Mouse (Mus musculus): ENCODE measurements around the gene Wdr25. TPM values are rescaled to one million over a fixed set of nuclear protein-coding genes. Genes with fewer than 3 reads are reported as not detected.
A peak's percentile ranks its signal among the peaks of the same experiment; 100 is the strongest.

The Wdr25 gene
- polyA plus RNA-seq, 1 experiment from 2014 or later, result 7.6 TPM

- 94% methylated on average over 1 of the region's 1 CpGs for WGBS
- H3K36me3 ChIP-seq (ENCODE audit: control insufficient read depth, insufficient read depth, low read length), result peaks cover 16% of the 10 kb centered on the region; the same call in 1 of the 2 replicates
Observed at GRCm38 (mm10) chr12:108885906-108886305, 7.5 kb upstream of the Wdr25 start.

GRCm38 (mm10) chr12:108887077-108887476, 6.4 kb upstream of the Wdr25 start:
- WGBS, result 49% methylated on average over 4 of the region's 4 CpGs
- H3K4me3 ChIP-seq (replicated peaks; ENCODE audit: low read length), result no peak overlapping the region
- no peaks in the 10 kb centered on the region for H3K9me3 ChIP-seq (replicated peaks; ENCODE audit: control insufficient read depth, low read length)
- no peaks in the 10 kb centered on the region for H3K27me3 ChIP-seq (ENCODE audit: control insufficient read depth, insufficient read depth, low read length)
- H3K4me2 ChIP-seq (ENCODE audit: low read depth, low read length), result no peak overlapping the region
- no peak overlapping the region for H3K9ac ChIP-seq (ENCODE audit: low read length)
- peaks cover 16% of the 10 kb centered on the region; the same call in 1 of the 2 replicates for H3K36me3 ChIP-seq (ENCODE audit: control insufficient read depth, insufficient read depth, low read length)
- peak overlapping the region; percentile 21; the same call in 1 of the 2 replicates for H3K27ac ChIP-seq (ENCODE audit: low read length)
- ATAC-seq (ENCODE audit: insufficient read depth, low FRiP score), result peak; percentile 88
- peaks cover 7% of the 10 kb centered on the region; the same call in 1 of the 2 replicates for H3K4me1 ChIP-seq (ENCODE audit: control insufficient read depth, insufficient read depth, low read length)

More at GRCm38 (mm10) chr12:108885906-108886305, 7.5 kb upstream of the Wdr25 start:
- Histone ChIP-seq H3K4me1 (ENCODE audit: control insufficient read depth, insufficient read depth, low read length) (0 out of 2 replicates have a peak, but pooled peaks cover 6% of the 10 kb centered on the region), H3K9me3 (replicated peaks; ENCODE audit: control insufficient read depth, low read length) (no peaks in the 10 kb centered on the region), H3K27ac (ENCODE audit: low read length) (no peak overlapping the region), H3K4me3 (replicated peaks; ENCODE audit: low read length) (no peak overlapping the region), H3K27me3 (ENCODE audit: control insufficient read depth, insufficient read depth, low read length) (no peaks in the 10 kb centered on the region), H3K9ac (ENCODE audit: low read length) (no peak overlapping the region), H3K4me2 (ENCODE audit: low read depth, low read length) (no peak overlapping the region)
- ATAC-seq (ENCODE audit: insufficient read depth, low FRiP score), result no peak

GRCm38 (mm10) chr12:108888632-108889031, 4.8 kb upstream of the Wdr25 start:
- Histone ChIP-seq H3K27me3 (ENCODE audit: control insufficient read depth, insufficient read depth, low read length) (no peaks in the 10 kb centered on the region), H3K4me2 (ENCODE audit: low read depth, low read length) (no peak overlapping the region), H3K9ac (ENCODE audit: low read length) (no peak overlapping the region), H3K36me3 (ENCODE audit: control insufficient read depth, insufficient read depth, low read length) (peaks cover 16% of the 10 kb centered on the region; the same call in 1 of the 2 replicates), H3K9me3 (replicated peaks; ENCODE audit: control insufficient read depth, low read length) (no peaks in the 10 kb centered on the region), H3K4me1 (ENCODE audit: control insufficient read depth, insufficient read depth, low read length) (peaks cover 21% of the 10 kb centered on the region; the same call in 1 of the 2 replicates), H3K4me3 (replicated peaks; ENCODE audit: low read length) (no peak overlapping the region), H3K27ac (ENCODE audit: low read length) (no peak overlapping the region)
- ATAC-seq (ENCODE audit: insufficient read depth, low FRiP score), result no peak
- 56% methylated on average over 4 of the region's 4 CpGs for WGBS

- H3K36me3 ChIP-seq (ENCODE audit: control insufficient read depth, insufficient read depth, low read length), result no peaks in the 10 kb centered on the region
- peaks cover 18% of the 10 kb centered on the region; the same call in 1 of the 2 replicates for H3K4me1 ChIP-seq (ENCODE audit: control insufficient read depth, insufficient read depth, low read length)
- no peaks in the 10 kb centered on the region for H3K9me3 ChIP-seq (replicated peaks; ENCODE audit: control insufficient read depth, low read length)
- H3K27me3 ChIP-seq (ENCODE audit: control insufficient read depth, insufficient read depth, low read length), result no peaks in the 10 kb centered on the region
- peak within 1 kb of the TSS; percentile 79 for H3K4me3 ChIP-seq (replicated peaks; ENCODE audit: low read length)
- ATAC-seq (ENCODE audit: insufficient read depth, low FRiP score), result peak; percentile 100
- H3K4me2 ChIP-seq (ENCODE audit: low read depth, low read length), result peak within 1 kb of the TSS; percentile 74
- H3K9ac ChIP-seq (ENCODE audit: low read length), result peak within 1 kb of the TSS; percentile 83
- peak within 1 kb of the TSS; percentile 28; the same call in 1 of the 2 replicates for H3K27ac ChIP-seq (ENCODE audit: low read length)
- WGBS, result under 1% methylated on average over 58 of the region's 58 CpGs
Observed at GRCm38 (mm10) chr12:108893715-108894431, 442 bp downstream of the Wdr25 start, which contains the start of gene Wars. TSS of gene Wars (minus strand) at chr12:108894174.

- H3K4me3 ChIP-seq (replicated peaks; ENCODE audit: low read length), result peak overlapping the region; percentile 79
- H3K9me3 ChIP-seq (replicated peaks; ENCODE audit: control insufficient read depth, low read length), result no peaks in the 10 kb centered on the region
- H3K4me1 ChIP-seq (ENCODE audit: control insufficient read depth, insufficient read depth, low read length), result peaks cover 18% of the 10 kb centered on the region; the same call in 1 of the 2 replicates
- WGBS, result 1% methylated on average over 7 of the region's 7 CpGs
- peak; percentile 22; the same call in 1 of the 2 replicates for ATAC-seq (ENCODE audit: insufficient read depth, low FRiP score)
- peak overlapping the region; percentile 74 for H3K4me2 ChIP-seq (ENCODE audit: low read depth, low read length)
- H3K27me3 ChIP-seq (ENCODE audit: control insufficient read depth, insufficient read depth, low read length), result no peaks in the 10 kb centered on the region
- H3K9ac ChIP-seq (ENCODE audit: low read length), result peak overlapping the region; percentile 83
- 0 out of 2 replicates have a peak overlapping the region, but pooled peaks have one; percentile 1 for H3K27ac ChIP-seq (ENCODE audit: low read length)
- no peaks in the 10 kb centered on the region for H3K36me3 ChIP-seq (ENCODE audit: control insufficient read depth, insufficient read depth, low read length)
Observed at GRCm38 (mm10) chr12:108894432-108894816, 993 bp downstream of the Wdr25 start.

- no peak overlapping the region for H3K27ac ChIP-seq (ENCODE audit: low read length)
- peaks cover 18% of the 10 kb centered on the region; the same call in 1 of the 2 replicates for H3K4me1 ChIP-seq (ENCODE audit: control insufficient read depth, insufficient read depth, low read length)
- no peaks in the 10 kb centered on the region for H3K27me3 ChIP-seq (ENCODE audit: control insufficient read depth, insufficient read depth, low read length)
- 58% methylated on average over 3 of the region's 3 CpGs for WGBS
- H3K4me2 ChIP-seq (ENCODE audit: low read depth, low read length), result no peak overlapping the region
- no peak for ATAC-seq (ENCODE audit: insufficient read depth, low FRiP score)
- no peaks in the 10 kb centered on the region for H3K36me3 ChIP-seq (ENCODE audit: control insufficient read depth, insufficient read depth, low read length)
- H3K4me3 ChIP-seq (replicated peaks; ENCODE audit: low read length), result no peak overlapping the region
- no peaks in the 10 kb centered on the region for H3K9me3 ChIP-seq (replicated peaks; ENCODE audit: control insufficient read depth, low read length)
- H3K9ac ChIP-seq (ENCODE audit: low read length), result no peak overlapping the region
Observed at GRCm38 (mm10) chr12:108896006-108896405, 2.6 kb downstream of the Wdr25 start.

GRCm38 (mm10) chr12:108901346-108901745, 7.9 kb downstream of the Wdr25 start:
- no peak overlapping the region for H3K9ac ChIP-seq (ENCODE audit: low read length)
- no peaks in the 10 kb centered on the region for H3K36me3 ChIP-seq (ENCODE audit: control insufficient read depth, insufficient read depth, low read length)
- H3K27me3 ChIP-seq (ENCODE audit: control insufficient read depth, insufficient read depth, low read length), result no peaks in the 10 kb centered on the region
- no peak overlapping the region for H3K4me2 ChIP-seq (ENCODE audit: low read depth, low read length)
- 27% methylated on average over 5 of the region's 5 CpGs for whole genome bisulfite sequencing
- peak; percentile 46 for ATAC-seq (ENCODE audit: insufficient read depth, low FRiP score)
- peaks cover 28% of the 10 kb centered on the region for H3K4me1 ChIP-seq (ENCODE audit: control insufficient read depth, insufficient read depth, low read length)
- no peak overlapping the region for H3K4me3 ChIP-seq (replicated peaks; ENCODE audit: low read length)
- no peaks in the 10 kb centered on the region for H3K9me3 ChIP-seq (replicated peaks; ENCODE audit: control insufficient read depth, low read length)
- H3K27ac ChIP-seq (ENCODE audit: low read length), result peak overlapping the region; percentile 66

GRCm38 (mm10) chr12:108902940-108903339, 9.5 kb downstream of the Wdr25 start:
- H3K9me3 ChIP-seq (replicated peaks; ENCODE audit: control insufficient read depth, low read length), result no peaks in the 10 kb centered on the region
- H3K27me3 ChIP-seq (ENCODE audit: control insufficient read depth, insufficient read depth, low read length), result no peaks in the 10 kb centered on the region
- H3K36me3 ChIP-seq (ENCODE audit: control insufficient read depth, insufficient read depth, low read length), result no peaks in the 10 kb centered on the region
- no peak; the same call in 1 of the 2 replicates for ATAC-seq (ENCODE audit: insufficient read depth, low FRiP score)
- H3K27ac ChIP-seq (ENCODE audit: low read length), result no peak overlapping the region
- no peak overlapping the region for H3K4me2 ChIP-seq (ENCODE audit: low read depth, low read length)
- no peak overlapping the region for H3K9ac ChIP-seq (ENCODE audit: low read length)
- 21% methylated on average over 8 of the region's 8 CpGs for WGBS
- H3K4me1 ChIP-seq (ENCODE audit: control insufficient read depth, insufficient read depth, low read length), result peaks cover 29% of the 10 kb centered on the region
- no peak overlapping the region for H3K4me3 ChIP-seq (replicated peaks; ENCODE audit: low read length)

GRCm38 (mm10) chr12:108903600-108904275, 10.3 kb downstream of the Wdr25 start:
- Histone ChIP-seq H3K27ac (ENCODE audit: low read length) (peak overlapping the region; percentile 56), H3K36me3 (ENCODE audit: control insufficient read depth, insufficient read depth, low read length) (no peaks in the 10 kb centered on the region), H3K9me3 (replicated peaks; ENCODE audit: control insufficient read depth, low read length) (no peaks in the 10 kb centered on the region), H3K9ac (ENCODE audit: low read length) (no peak overlapping the region; the same call in 1 of the 2 replicates), H3K4me1 (ENCODE audit: control insufficient read depth, insufficient read depth, low read length) (peaks cover 34% of the 10 kb centered on the region), H3K4me3 (replicated peaks; ENCODE audit: low read length) (no peak overlapping the region), H3K4me2 (ENCODE audit: low read depth, low read length) (no peak overlapping the region), H3K27me3 (ENCODE audit: control insufficient read depth, insufficient read depth, low read length) (no peaks in the 10 kb centered on the region)
- 54% methylated on average over 8 of the region's 8 CpGs for WGBS
- no peak for ATAC-seq (ENCODE audit: insufficient read depth, low FRiP score)
